Mouse (Mus musculus) heart, adult 18-20 months (tissue): ENCODE data around the gene Rcn3. TPM values are rescaled to one million over a fixed set of nuclear protein-coding genes. Genes with fewer than 3 reads are reported as not detected.

ENCODE experiments used
- DNase-seq, 2 experiments: peaks; one replicate each; pipeline ENCODE4 v3.0.0; 2021 to 2022; ENCODE audit warnings: mixed read lengths in 1 of 2
- total RNA-seq, 2 experiments: library from RNA; stranded (reverse); gene quantifications; 2 replicates each; pipeline ENCODE4 v1.2.3; 2021

Rcn3 gene
- total RNA-seq, 2 experiments from 2014 or later: 20.0 to 20.7 TPM

DNA sequence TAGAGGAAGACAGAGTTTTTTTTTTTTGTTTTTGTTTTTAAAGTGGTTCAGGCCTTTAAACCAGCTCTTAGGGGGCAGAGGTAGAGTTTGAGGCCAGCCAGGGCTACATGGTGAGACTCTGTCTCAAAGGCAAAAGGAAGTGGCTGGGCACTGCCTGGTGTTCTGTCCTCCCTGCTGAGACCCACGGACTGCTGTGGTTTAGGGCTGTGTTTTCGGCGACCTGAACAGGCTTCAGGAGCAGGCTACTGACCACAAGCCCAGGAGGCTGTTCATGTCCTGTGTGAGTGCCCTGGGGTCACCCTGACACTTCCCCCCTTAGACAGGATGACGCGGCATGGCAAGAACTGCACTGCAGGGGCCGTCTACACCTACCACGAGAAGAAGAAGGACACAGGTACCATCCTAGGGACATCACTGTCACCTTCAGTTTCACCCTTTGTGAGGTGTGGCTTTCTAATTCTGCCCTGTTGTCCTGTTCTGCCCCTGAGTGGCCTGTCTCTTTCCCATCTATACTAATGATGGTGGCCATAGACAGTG, 18.8 kb downstream of the Rcn3 start:
- DNase-seq: no peak

DNA sequence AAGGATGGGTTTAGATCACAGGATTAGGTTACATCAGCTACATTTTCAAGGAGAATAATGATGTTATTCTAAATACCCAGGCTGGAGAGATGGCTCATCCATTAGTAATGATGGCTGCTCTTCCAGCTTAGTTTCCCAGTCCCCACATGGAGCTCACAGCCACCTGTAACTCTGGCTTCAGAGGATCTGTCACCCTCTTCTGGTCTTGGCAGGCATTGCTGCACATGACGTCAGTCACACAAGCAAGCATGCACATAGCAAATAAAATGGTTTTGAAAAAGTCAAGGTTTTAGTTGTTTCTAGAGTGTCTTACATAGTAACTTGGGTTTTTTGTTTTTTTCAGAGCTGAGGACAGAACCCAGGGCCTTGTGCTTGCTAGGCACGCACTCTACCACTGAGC, 19.8 kb downstream of the Rcn3 start:
- DNase-seq: no peak

DNA sequence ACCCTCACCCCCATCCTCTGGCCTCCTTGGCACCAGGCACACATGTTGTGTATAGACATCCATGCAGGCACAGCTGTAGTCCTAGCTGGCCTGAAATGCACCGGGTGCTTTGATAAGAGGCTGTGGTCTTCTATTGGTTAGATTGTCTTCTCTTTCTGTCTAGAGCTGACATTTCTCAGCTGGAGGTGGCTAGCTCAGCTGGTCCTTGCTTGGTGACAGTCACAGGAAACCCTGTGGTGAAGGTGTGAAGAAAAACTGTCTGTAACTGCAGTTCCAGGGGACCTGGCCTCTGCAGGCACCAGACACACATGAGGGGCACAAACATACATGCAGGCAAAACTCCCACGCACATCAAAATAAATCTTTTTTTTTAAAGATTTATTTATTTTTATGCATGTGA, 22.4 kb downstream of the Rcn3 start:
- DNase-seq: no peak

DNA sequence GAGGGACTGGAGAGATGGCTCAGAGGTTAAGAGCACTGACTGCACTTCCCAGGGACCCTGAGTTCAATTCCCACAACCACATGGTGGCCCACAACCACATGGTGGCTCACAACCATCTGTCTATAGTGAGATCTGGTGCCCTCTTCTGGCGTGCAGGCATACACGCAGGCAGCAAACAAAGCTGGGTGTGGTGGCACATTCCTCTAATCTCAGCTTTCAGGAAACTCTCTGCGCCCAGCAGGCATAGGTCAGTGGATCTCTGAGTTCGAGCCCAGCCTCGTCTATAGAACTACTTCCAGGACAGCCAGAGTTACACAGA, 24.1 kb downstream of the Rcn3 start:
- peak; percentile 53 to 60 for DNase-seq

DNA sequence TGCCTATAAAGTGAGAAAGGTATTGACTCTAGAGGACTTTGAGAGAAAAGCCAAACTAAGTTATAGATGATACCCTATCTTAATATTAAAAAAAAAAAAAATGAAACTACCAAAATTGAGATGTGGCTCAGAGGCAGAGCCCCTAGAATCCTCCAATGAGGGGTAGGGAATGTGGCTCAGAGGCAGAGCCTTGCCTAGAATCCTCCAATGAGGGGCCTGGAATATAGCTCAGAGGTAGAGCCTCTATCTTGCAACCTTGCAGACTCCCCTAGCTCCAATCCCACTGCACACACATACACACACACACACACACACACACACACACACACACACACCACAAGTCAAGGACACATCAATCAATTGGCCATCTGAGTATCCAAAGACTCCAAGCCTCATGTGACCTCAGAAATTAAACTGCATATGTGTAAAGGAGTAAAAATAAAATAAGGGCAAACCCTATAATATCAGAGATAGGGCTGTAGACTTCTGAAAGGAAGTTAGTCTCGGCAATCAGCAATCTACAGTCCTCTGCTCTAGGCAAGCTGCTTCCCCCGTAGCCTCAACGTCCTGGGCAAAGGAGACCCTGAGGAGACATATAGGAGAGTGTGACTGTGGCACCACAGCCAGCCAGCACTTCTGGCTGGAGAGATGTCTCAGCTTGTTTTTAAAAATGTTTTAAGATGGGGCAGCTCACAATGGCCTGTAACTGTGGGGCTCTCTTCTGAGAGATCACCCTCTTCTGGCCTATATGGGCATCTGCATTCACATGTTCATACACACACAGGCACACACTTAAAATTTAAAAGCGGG, 24.6 kb downstream of the Rcn3 start:
- no peak for DNase-seq

DNA sequence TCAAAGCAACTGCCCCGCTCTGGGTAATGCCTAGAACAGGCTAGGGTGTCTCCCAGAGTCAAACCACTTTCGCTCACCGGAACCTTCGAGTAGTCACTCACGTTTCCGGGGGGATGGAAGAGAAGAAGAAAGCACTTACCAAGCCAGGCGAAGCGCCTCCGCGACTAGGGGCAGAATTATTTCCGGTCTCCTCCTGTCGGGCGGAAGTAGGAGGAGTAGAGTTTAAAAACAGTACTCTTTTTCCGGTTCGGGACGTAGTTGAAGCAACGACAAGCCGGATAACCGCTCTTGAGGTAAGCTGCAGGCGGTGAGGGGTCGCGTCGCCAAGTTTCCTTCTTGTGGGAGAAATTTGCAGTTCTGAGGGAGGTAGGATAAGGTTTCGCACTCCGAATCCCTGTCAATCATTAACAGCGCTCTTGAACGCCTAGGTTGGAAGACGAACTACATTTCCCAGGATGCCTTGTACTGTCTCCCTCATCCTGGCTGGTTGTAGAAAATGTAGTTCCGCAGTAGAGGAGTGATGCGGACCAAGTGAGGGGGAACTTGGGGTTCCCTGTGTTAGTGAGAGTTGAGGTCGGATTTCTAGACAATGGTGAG, 29.7 kb downstream of the Rcn3 start, which contains the start of the genes Nosip and Prrg2:
Gene Nosip (plus strand): TSS at position 191 of the 597 bp plus-strand sequence.
Gene Prrg2 (minus strand): TSS at position 439 of the 597 bp plus-strand sequence.
- peak; percentile 97 to 99 for DNase-seq

DNA sequence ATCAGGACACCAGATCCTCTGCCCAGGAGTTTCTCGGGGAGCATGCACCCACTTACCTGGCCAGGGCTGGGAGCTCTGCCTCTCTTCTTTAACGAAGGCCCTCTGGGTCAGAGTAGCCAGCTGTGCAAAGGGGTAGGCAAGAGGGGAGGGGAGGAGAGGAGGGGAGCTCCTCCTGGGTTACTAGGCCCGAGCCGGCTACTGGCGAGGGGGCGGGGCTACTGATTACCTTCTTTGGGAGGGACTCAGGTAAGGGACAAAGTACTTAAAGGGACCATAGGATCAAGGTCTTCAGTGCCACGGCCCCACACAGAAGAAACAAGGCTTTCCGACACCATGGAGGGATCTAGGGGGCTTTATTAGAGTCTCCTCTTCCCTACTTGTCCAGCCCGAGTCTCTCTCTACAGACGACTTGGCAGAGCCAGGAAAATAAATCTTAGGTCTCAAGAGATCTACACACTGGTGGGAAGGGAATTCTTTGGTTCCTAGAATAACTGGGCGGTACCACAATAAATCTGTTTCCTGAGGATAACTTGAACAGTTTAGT, 30.4 kb downstream of the Rcn3 start:
- no peak for DNase-seq

DNA sequence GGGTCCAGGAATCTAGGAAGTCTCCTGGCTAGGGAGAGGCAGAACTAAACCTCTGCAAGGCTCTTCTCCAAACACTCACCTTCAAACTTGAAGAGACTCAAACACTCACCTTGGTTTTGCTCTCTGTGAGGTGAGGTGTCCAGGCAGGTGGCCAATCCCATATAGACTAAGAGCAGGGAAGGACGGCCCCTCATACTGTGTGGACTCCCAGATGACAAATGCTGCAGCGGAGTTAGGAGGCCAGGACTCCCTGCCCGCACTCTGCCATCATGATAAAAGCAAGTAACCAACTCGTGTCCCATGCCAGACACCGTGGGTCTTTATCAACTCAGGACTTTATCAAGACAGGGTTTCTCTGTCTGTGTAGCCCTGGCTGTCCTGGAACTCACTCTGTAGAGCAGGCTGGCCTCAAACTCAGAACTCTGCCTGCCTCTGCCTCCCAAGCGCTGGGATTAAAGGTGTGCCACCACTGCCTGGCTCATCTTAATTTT, 31.3 kb downstream of the Rcn3 start:
- DNase-seq: no peak

DNA sequence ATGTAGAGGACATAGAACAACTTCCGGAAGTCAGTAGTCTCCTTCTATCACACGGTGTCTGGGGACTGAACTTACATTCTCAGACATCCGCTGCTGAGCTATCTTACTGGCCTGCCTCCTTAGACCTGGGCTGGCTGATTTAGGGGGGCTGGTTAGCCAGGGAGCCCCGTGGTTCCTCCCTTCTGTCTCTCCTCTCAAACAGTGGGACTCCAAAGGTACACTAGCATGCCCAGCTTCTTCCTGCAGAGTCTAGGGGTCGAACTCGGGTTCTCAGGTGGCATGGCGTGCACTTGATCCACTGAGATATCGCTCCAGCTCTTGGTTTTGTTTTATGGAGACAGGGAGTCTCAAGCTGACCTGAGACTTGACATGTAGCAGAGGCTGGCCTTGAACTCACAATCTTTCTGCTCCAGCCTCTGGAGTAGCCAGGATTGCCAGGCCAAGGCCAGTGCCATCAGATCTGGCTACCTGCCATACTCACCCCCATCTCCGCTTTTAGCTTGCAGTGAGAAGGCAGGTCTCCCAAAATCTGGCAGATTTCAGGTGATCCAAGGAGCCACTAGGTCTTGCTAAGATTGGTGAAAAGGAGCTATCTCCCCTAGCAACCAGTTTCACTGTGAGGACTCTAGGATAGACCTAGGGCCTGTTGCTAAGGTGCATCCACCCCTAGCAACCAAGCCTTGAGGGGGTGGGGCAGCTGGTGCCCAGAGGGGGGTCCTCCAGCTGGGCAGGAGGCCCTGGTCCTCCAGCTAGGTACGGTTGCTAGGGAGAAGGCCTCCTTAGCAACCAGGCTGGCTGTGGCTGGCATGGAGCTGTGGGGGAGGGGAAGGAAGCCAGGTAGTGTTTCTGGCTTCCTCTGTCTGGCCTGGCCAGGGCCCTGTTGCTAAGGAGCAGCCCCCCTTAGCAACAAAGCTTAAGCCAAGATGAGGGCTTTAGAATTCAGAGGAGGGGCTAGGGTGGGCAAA, 33.1 kb downstream of the Rcn3 start:
- DNase-seq: no peak

DNA sequence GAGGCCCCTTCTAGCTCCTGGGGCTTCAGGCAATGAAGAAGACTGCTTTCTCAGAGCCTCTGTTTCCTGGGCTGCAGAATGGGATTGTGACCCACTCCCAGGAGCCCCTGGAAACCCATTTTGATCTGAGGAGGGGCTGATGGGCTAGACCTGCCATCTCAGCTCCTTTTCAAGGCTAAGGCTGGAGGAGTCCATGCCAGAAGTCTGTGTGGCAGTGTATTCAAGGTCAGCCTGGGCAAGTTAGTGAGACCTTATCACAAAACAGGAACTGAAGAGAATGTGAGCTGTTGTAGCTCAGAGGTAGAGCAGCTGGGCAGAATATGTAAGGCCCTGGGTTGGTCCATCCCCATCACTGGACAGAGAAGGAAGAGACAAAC, 35.1 kb downstream of the Rcn3 start:
- no peak for DNase-seq

DNA sequence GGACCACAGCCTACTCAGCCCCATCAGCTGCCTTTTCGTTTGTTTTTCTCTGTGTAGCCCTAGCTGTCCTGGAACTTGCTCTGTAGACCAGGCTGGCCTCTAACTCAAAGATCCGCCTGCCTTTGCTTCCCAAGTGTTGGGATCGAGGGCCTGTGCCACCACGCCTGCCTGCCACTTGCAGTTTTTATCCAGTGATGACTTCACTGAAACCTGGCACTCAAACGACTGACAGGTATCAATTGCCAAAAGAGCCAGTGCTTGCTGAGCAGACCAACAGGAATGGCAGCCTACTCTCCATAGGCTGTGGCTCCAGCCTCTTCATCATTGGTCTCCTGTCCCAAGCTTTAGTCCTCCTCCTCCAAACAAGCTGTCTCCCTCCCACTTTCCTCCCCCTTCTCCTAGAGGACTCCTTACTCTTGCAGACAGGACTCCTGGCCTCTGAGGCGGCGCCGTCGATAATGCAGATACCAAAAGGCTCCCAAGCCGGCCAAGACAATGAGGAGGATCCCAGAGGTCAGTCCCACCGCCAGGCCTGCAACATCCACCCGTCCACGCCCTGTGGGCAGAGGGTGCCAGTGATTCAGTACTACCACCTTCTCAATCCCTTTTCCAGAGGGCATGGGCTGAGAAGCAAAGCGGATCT, 35.6 kb downstream of the Rcn3 start:
- no peak for DNase-seq

DNA sequence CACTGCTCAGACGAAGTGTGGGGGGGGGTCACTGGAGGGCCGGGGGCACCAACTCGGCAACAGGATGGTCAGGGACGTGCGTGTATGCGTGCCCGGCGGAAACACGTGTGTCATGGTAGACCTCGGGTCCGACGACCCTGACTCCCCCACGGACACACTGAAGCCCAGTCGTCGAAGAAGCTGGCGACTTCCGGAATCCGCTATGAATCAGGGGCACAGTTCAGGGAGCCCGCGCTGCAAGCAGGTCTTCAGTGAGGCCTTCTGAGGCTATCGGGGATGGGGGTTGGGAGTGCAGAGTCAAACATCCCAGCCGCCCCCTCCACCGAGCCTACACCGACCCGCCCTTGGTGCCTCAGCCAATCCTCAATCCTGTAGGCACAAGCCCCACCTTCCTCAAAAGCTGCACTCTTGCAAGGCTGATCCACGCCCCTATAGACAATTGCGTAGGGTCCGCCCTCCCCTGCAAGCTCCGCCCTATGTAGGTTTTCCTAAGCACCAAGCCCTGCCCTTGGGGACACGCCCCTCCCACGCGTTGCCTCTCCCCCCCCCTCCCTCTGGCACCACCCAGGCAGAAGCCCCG, 38.0 kb downstream of the Rcn3 start:
- peak; percentile 94 to 98 for DNase-seq

DNA sequence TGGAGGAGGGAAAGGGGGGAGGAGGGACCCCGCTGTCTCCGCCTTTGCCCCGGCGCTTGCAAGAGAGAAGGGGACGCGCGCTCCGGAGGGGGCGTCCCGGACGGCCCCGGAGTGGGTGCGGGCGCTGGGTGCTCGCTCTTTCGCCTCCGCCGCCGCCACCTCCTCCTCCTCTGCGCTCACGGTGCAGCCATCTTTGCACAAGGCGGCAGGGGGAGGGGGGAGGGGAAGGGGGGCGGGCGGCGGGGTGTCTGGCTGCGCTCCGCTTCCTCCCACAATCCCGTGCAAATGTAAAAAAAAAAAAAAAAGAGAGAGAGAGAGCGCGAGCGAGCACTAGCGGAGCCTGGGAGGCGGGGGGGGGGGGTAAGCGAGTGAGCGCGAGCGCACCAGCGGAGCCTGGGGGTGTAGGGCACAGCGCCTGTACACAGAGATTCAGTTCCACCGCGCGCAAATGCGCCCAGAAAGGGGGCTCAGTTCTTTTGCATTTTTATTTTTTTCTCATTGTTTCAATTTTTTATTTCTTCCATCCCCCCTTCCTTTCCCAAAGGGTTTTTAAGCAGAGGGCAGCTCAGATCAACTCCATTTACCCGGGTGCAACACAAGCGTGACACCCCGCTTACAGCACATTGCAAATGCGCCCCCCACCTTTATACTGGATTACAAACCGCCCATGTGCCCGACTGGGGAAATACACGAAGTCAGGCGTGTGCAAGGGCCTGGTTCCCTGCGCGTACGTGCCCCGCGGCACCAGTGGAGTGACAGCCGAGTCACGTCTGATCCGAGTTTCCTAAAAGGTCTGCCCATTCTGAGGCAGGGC, 38.7 kb downstream of the Rcn3 start:
- DNase-seq: peak; percentile 81 to 88

DNA sequence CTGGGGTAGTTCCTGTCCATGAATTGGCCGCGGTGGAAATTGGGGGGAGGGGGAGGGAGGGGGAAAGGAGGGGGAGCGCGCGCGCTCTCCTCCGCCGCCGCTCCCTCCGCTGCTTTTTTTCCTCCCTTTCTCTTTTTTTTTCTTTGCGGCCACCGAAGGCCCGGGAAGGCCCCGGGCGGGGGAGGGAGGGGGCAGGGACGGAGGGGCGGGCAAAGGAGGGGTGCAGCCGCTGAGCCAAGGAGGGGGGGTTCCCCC, 39.2 kb downstream of the Rcn3 start, which contains the start of gene Prr12:
Gene Prr12 (minus strand): TSS at position 20 of the 255 bp plus-strand sequence.
- no peak for DNase-seq

DNA sequence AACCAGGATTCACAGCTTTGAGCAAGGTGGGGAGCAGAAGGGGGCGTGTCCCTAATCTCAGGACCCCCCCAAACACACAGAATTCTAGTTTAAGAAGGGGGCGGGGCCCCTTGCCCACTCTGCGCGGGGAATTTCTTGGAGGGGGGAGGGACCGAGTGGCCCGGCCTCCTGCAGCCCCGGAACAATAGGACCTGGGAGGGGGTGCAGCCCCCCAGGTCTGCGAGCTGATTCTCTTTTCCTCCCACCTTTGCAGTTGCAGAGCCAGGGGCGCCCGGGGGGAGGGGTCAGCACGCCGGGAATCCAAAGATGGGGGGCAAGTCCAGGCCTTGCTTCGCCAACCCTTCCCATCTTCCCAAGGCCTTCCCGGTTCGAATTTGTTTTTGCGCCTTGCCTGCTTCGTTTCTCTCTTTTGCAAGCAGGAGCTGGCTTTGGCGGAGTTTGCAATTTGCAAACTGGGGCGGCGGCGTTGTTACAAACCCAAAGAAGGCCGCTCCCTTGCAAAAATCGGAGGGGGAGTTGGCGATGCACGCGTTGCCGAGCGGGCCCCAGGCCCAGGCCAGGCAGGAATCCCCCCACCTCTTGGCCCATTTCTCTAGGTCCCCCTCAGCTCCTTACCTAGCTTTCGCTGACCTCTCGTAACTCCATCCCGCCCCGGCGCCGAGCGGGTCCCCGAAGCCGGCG, 39.7 kb downstream of the Rcn3 start:
- peak; percentile 36 to 63 for DNase-seq

DNA sequence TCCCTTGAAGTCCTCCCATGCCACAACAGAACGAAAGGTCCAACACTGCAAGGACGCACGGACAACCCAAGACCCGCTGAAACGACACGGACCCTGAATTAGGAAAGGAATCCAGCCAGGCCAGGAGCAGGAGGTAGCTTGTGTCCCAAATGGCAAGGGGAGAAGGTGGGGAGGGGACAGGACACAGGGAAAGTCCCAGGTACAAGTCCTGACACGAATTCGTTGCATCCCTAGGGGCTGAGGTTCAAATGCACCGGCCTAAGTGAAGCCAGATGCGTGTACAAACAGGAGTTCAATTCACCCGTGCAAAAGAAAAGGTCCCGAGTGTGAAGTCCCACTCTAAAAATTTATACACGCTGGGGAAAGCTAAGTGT, 40.4 kb downstream of the Rcn3 start:
- DNase-seq: no peak

DNA sequence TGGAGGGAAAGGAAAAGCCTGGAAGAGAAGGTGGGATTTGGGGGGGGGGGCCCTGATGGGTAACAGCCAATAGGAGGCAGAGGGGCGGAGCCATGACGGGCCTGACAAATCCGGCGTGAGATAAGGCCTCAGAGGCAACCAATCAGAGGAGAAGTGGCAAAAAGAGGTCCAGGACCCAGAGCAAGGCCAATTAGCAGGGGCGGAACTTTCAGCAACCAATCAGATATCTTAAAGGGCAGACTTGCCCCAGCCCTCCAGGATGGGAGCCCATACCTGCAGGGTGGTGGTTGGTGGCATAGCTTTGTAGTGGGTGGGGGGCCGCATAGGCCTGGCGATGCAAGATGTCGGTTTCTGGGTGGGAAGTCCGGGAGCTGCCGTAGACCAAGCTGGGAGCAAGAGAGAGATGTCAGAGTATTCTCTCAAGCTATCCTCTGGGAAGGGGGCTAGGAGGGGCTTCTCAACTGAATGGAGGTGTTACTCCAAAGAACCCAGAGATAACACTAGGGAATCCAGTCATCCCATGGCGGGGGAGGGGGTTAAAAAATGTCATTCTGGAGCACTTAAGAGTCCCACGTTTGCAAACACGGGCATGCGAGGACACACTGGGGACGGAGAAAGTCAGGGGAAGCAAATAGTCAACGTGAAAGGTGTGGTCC, 40.9 kb downstream of the Rcn3 start:
- peak; percentile 76 to 83 for DNase-seq

DNA sequence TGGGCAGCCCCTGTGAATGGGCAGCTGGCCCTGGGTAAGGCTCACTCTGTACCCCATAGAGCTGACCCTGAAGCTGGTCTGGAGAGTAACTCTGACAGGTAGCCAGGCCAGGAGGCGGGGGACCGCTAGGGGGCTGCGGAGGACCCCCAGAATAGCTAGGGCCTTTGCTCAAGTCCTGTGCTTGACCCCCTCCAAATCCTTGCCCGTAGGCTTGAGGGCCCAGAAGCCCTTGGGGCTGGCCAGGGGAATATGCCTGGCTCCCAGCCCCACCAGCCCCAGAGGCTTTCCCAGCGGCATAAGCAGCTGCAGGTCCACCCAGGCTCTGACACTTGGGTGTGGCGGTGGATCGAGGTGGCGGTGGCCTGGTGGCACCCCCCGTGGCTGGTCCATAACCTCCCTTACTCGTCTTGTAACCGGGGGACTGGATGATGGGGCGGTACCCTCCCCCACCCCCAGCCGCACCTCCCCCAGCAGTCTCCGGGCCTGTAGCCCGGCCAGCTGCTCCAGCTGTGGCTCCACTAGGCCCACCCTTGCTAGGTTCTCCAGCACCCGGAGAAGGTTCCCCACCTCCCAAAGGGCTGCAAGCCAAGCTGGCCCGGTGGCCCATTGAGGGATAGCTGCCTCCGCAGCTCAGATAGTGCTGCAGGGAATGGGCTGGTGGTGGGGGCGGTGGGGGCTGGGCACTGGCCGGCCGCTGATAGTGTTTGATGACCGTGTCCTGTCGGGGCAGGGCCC, 42.9 kb downstream of the Rcn3 start:
- DNase-seq: peak; percentile 41 to 55
